Mouse (Mus musculus) ES-Bruce4 (cell line): ENCODE results near the gene Ttc22.

Experiments
- CTCF ChIP-seq: IDR thresholded peaks from one replicate; pipeline ENCODE4 v1.8.1; 2011; ENCODE audit warnings: low read depth, low read length
- POLR2A ChIP-seq: IDR thresholded peaks from one replicate; pipeline ENCODE4 v1.8.1; 2011; ENCODE audit warnings: low read length; ENCODE audit not compliant: insufficient read depth

DNA sequence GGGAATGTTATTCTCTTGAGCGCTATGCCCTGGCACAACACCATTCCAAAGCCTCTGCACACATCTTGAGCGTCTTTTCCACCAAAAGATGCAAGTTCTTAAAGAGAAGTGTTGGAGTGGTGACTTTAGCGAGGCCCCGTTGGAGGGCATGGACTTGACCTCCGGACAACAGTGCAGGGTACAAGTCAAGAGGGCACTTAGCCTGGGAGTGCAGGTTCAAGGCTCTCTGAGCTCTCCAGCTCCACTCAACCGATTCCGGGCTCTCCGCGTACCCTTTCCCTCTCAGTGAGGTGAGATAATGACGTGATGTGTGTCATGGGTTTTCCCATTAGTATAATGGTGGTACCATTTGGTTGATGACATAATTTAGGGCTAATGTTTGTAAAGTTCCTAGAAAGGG, 2.0 kb downstream of the Ttc22 start:
- TF ChIP-seq POLR2A (no peak), CTCF (no peak)
